Mouse (Mus musculus): ENCODE data around the gene Vps37b. TPM values are rescaled to one million over a fixed set of nuclear protein-coding genes. Genes with fewer than 3 reads are reported as not detected.

The Vps37b gene
- polyA plus RNA-seq, 1 experiment, result 39.3 TPM

GRCm38 (mm10) chr5:123997811-123998210 is 34.3 kb downstream of the Vps37b start:
- Histone ChIP-seq H3K4me1 (ENCODE audit: control insufficient read depth, insufficient read depth, low read length) (no peaks in the 10 kb centered on the region), H3K4me3 (replicated peaks; ENCODE audit: extremely low read depth, low read depth, low read length) (no peak overlapping the region)
- 73% methylated on average over 16 of the region's 16 CpGs for WGBS
- DNase-seq, result no peak
- TF ChIP-seq CTCF (IDR thresholded peaks at IDR 0.05; ENCODE audit: insufficient read depth, low read length), result no peak
- no peak for TF ChIP-seq POLR2A (IDR thresholded peaks at IDR 0.05; ENCODE audit: borderline replicate concordance, extremely low read depth, low read depth, low read length)

GRCm38 (mm10) chr5:123997211-123997751 is 34.8 kb downstream of the Vps37b start:
- TF ChIP-seq POLR2A (IDR thresholded peaks at IDR 0.05; ENCODE audit: borderline replicate concordance, extremely low read depth, low read depth, low read length) (no peak), CTCF (IDR thresholded peaks at IDR 0.05; ENCODE audit: insufficient read depth, low read length) (no peak)
- 88% methylated on average over 24 of the region's 24 CpGs for WGBS

GRCm38 (mm10) chr5:123996695-123997094 is 35.4 kb downstream of the Vps37b start:
- DNase-seq, result no peak
- 90% methylated on average over 14 of the region's 14 CpGs for WGBS
- Histone ChIP-seq H3K4me1 (ENCODE audit: control insufficient read depth, insufficient read depth, low read length) (peaks cover 8% of the 10 kb centered on the region), H3K4me3 (replicated peaks; ENCODE audit: extremely low read depth, low read depth, low read length) (no peak overlapping the region)
- TF ChIP-seq CTCF (IDR thresholded peaks at IDR 0.05; ENCODE audit: insufficient read depth, low read length) (no peak), POLR2A (IDR thresholded peaks at IDR 0.05; ENCODE audit: borderline replicate concordance, extremely low read depth, low read depth, low read length) (no peak)

More at GRCm38 (mm10) chr5:123997211-123997751, 34.8 kb downstream of the Vps37b start:
- no peak for DNase-seq
- no peak overlapping the region for H3K4me3 ChIP-seq (replicated peaks; ENCODE audit: extremely low read depth, low read depth, low read length)
- peaks cover 4% of the 10 kb centered on the region for H3K4me1 ChIP-seq (ENCODE audit: control insufficient read depth, insufficient read depth, low read length)

GRCm38 (mm10) chr5:123996194-123996593 is 35.9 kb downstream of the Vps37b start:
- no peak for DNase-seq
- H3K4me3 ChIP-seq (replicated peaks; ENCODE audit: extremely low read depth, low read depth, low read length), result no peak overlapping the region
- 83% methylated on average over 10 of the region's 10 CpGs for WGBS

GRCm38 (mm10) chr5:123995388-123995787 is 36.7 kb downstream of the Vps37b start:
- no peak for DNase-seq
- 64% methylated on average over 6 of the region's 6 CpGs for WGBS
- H3K4me1 ChIP-seq (ENCODE audit: control insufficient read depth, insufficient read depth, low read length), result peaks cover 18% of the 10 kb centered on the region
- no peak overlapping the region for H3K4me3 ChIP-seq (replicated peaks; ENCODE audit: extremely low read depth, low read depth, low read length)
- no peak for TF ChIP-seq CTCF (IDR thresholded peaks at IDR 0.05; ENCODE audit: insufficient read depth, low read length)
- TF ChIP-seq POLR2A (IDR thresholded peaks at IDR 0.05; ENCODE audit: borderline replicate concordance, extremely low read depth, low read depth, low read length), result no peak

More at GRCm38 (mm10) chr5:123996194-123996593, 35.9 kb downstream of the Vps37b start:
- TF ChIP-seq POLR2A (IDR thresholded peaks at IDR 0.05; ENCODE audit: borderline replicate concordance, extremely low read depth, low read depth, low read length) (no peak), CTCF (IDR thresholded peaks at IDR 0.05; ENCODE audit: insufficient read depth, low read length) (no peak)
- H3K4me1 ChIP-seq (ENCODE audit: control insufficient read depth, insufficient read depth, low read length), result peaks cover 13% of the 10 kb centered on the region

GRCm38 (mm10) chr5:123994468-123994867 is 37.6 kb downstream of the Vps37b start:
- peak; percentile 57 for DNase-seq

GRCm38 (mm10) chr5:123993263-123994036 is 38.6 kb downstream of the Vps37b start:
- 73% methylated on average over 7 of the region's 7 CpGs for WGBS
- DNase-seq, result no peak
- Histone ChIP-seq H3K4me1 (ENCODE audit: control insufficient read depth, insufficient read depth, low read length) (peaks cover 23% of the 10 kb centered on the region), H3K4me3 (replicated peaks; ENCODE audit: extremely low read depth, low read depth, low read length) (no peak overlapping the region)
- TF ChIP-seq POLR2A (IDR thresholded peaks at IDR 0.05; ENCODE audit: borderline replicate concordance, extremely low read depth, low read depth, low read length), result no peak
- no peak for TF ChIP-seq CTCF (IDR thresholded peaks at IDR 0.05; ENCODE audit: insufficient read depth, low read length)

More at GRCm38 (mm10) chr5:123994468-123994867, 37.6 kb downstream of the Vps37b start:
- no peak overlapping the region for H3K4me3 ChIP-seq (replicated peaks; ENCODE audit: extremely low read depth, low read depth, low read length)
- H3K4me1 ChIP-seq (ENCODE audit: control insufficient read depth, insufficient read depth, low read length), result peaks cover 23% of the 10 kb centered on the region
- 86% methylated on average over 7 of the region's 7 CpGs for WGBS
- TF ChIP-seq POLR2A (IDR thresholded peaks at IDR 0.05; ENCODE audit: borderline replicate concordance, extremely low read depth, low read depth, low read length), result no peak
- TF ChIP-seq CTCF (IDR thresholded peaks at IDR 0.05; ENCODE audit: insufficient read depth, low read length), result no peak

GRCm38 (mm10) chr5:123992794-123993193 is 39.3 kb downstream of the Vps37b start:
- DNase-seq, result peak; percentile 90
- WGBS, result 33% methylated on average over 5 of the region's 5 CpGs
- H3K4me1 ChIP-seq (ENCODE audit: control insufficient read depth, insufficient read depth, low read length), result peaks cover 23% of the 10 kb centered on the region
- no peak overlapping the region for H3K4me3 ChIP-seq (replicated peaks; ENCODE audit: extremely low read depth, low read depth, low read length)
- TF ChIP-seq POLR2A (IDR thresholded peaks at IDR 0.05; ENCODE audit: borderline replicate concordance, extremely low read depth, low read depth, low read length) (no peak), CTCF (IDR thresholded peaks at IDR 0.05; ENCODE audit: insufficient read depth, low read length) (peak; percentile 95)

- WGBS, result 15% methylated on average over 10 of the region's 10 CpGs
- Histone ChIP-seq H3K4me3 (replicated peaks; ENCODE audit: extremely low read depth, low read depth, low read length) (no peak overlapping the region), H3K4me1 (ENCODE audit: control insufficient read depth, insufficient read depth, low read length) (peaks cover 25% of the 10 kb centered on the region)
- TF ChIP-seq POLR2A (IDR thresholded peaks at IDR 0.05; ENCODE audit: borderline replicate concordance, extremely low read depth, low read depth, low read length) (peak; percentile 12; the same call in 1 of the 2 replicates), CTCF (IDR thresholded peaks at IDR 0.05; ENCODE audit: insufficient read depth, low read length) (no peak)
- DNase-seq, result peak; percentile 71
Observed at GRCm38 (mm10) chr5:123992193-123992637, 39.9 kb downstream of the Vps37b start.

Measured in lung, adult 2 months (tissue).